ENCODE assay signal across 20 mouse cellular contexts in the genomic region with DNA sequence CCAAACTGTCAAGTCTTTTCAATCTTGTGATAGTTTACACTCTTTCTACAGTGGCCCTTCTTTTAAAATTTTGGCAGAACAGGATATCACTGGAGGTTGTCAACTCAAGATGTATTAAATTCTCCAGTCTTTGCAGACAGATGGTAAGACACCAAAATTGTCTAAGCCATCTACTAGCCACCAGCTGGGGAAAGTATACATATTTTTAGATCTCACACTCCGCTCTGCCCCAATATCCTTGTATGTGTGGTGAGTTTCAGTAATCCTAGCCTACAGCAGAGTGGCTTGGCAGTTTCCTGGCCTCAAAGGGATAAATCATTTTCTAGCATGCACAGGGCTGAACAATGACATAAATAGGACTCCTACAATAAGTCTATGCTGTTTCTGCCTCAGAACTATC.
DNase-seq lines count a peak whose midpoint lies in the region; ATAC-seq and TF ChIP-seq lines count a peak whose summit lies in the region.
"Had no signal": no experiment of that assay in that cellular context is flagged by ENCODE, and none has a peak within 500 bp of the region (broad histone marks: within the 10 kb centered on the region; RNA-seq: fewer than 3 reads in every experiment).

No protein-coding gene starts in this region.

- H3K36me3 ChIP-seq in heart, embryonic 13.5 days = peaks cover 23% of the 10 kb centered on the region
- H3K36me3 ChIP-seq in myocyte (ENCODE audit: control insufficient read depth, insufficient read depth) = no peaks in the 10 kb centered on the region

- H3ac ChIP-seq in myocyte (ENCODE audit: control insufficient read depth, insufficient read length) = no peak overlapping the region

- H3K4me1 ChIP-seq in heart, embryonic 13.5 days = peaks cover 55% of the 10 kb centered on the region
- H3K4me1 ChIP-seq: embryonic facial prominence, embryonic 13.5 days had no signal

- no peaks in the 10 kb centered on the region for H3K9me3 ChIP-seq in heart, embryonic 13.5 days
- H3K9me3 ChIP-seq: embryonic facial prominence, embryonic 13.5 days; forebrain, embryonic 13.5 days; hindbrain, embryonic 13.5 days had no signal

- no peaks in the 10 kb centered on the region for H3K27me3 ChIP-seq in heart, embryonic 13.5 days (replicated peaks)
- no peaks in the 10 kb centered on the region for H3K27me3 ChIP-seq in myocyte (ENCODE audit: control insufficient read depth, insufficient read depth, insufficient read length)
- H3K27me3 ChIP-seq: CH12.LX; embryonic facial prominence, embryonic 13.5 days; forebrain, embryonic 13.5 days; hindbrain, embryonic 13.5 days had no signal

- intact Hi-C loops in heart, postnatal 25 days (cut with DNase I) = no loop called here

- 93% methylated on average over 1 of the region's 1 CpGs for WGBS in heart, embryonic 13.5 days

- TF ChIP-seq POLR2A in myocyte (IDR thresholded peaks at IDR 0.05; ENCODE audit: insufficient read length, low read depth) = no peak

- H3K27ac ChIP-seq in heart, embryonic 13.5 days (replicated peaks) = peak overlapping the region; percentile 53; the same call in 1 of the 2 replicates
- H3K27ac ChIP-seq: embryonic facial prominence, embryonic 13.5 days; forebrain, embryonic 13.5 days; hindbrain, embryonic 13.5 days; hindbrain, postnatal 0 days had no signal

- peak; percentile 91 for ATAC-seq in frontal cortex, adult (ENCODE audit: low TSS enrichment)
- no peak for ATAC-seq in heart, embryonic 13.5 days (ENCODE audit: extremely low read depth, insufficient number of reproducible peaks, low FRiP score, low TSS enrichment)
- ATAC-seq: forebrain, embryonic 13.5 days; hindbrain, postnatal 0 days had no signal

- no peak overlapping the region for H3K4me2 ChIP-seq in heart, embryonic 13.5 days
- H3K4me2 ChIP-seq in myocyte (ENCODE audit: low read depth) = peak overlapping the region; percentile 30
- H3K4me2 ChIP-seq: embryonic facial prominence, embryonic 13.5 days; forebrain, embryonic 13.5 days; hindbrain, embryonic 13.5 days had no signal

- no peak overlapping the region for H3K9ac ChIP-seq in heart, embryonic 13.5 days
- H3K9ac ChIP-seq: embryonic facial prominence, embryonic 13.5 days; forebrain, embryonic 13.5 days; hindbrain, embryonic 13.5 days had no signal

- H3K4me3 ChIP-seq in heart, embryonic 13.5 days = no peak overlapping the region
- no peak overlapping the region for H3K4me3 ChIP-seq in myocyte
- H3K4me3 ChIP-seq: embryonic facial prominence, embryonic 13.5 days; forebrain, embryonic 13.5 days; heart, adult 2 months; hindbrain, embryonic 13.5 days had no signal

- H3K79me2 ChIP-seq in myocyte (ENCODE audit: control insufficient read depth, insufficient read depth) = no peaks in the 10 kb centered on the region

- DNase-seq in frontal cortex, postnatal 25 days (ENCODE audit: low spot score in 2 of 2) = no peak
- no peak for DNase-seq in heart, postnatal 25 days (ENCODE audit: low spot score)
- DNase-seq in brain, adult 2 months (ENCODE audit: low read depth, low spot score) = peak; percentile 78
- no peak for DNase-seq in yolk sac, embryonic 10.5 days (ENCODE audit: low spot score)
- DNase-seq: adrenal gland, adult 8-10 months; adrenal gland, postnatal 36 days; cerebellum, adult 11 months; cerebellum, adult 8-10 months; cerebellum, postnatal 14 days; gastrocnemius, postnatal 10 days; heart, adult 2 months; kidney, adult 18-20 months had no signal

TF ChIP-seq in myocyte, 11 proteins besides CTCF, POLR2A, EP300 and RAD21:
- TF ChIP-seq USF1 (IDR thresholded peaks at IDR 0.05; ENCODE audit: low read depth) (no peak), E2F4 (IDR thresholded peaks at IDR 0.05; ENCODE audit: insufficient read depth) (no peak), TCF3 (IDR thresholded peaks at IDR 0.05; ENCODE audit: insufficient read length, low read depth) (no peak), SRF (IDR thresholded peaks at IDR 0.05; ENCODE audit: control insufficient read depth, insufficient read length, low read depth) (no peak), MYOD1 (IDR thresholded peaks at IDR 0.05; ENCODE audit: control insufficient read depth in 1 of 3, insufficient read length in 2 of 3, low read depth in 2 of 3) (no peak), MYOG (IDR thresholded peaks at IDR 0.05; ENCODE audit: control insufficient read depth in 1 of 3, insufficient read depth in 1 of 3, insufficient read length in 2 of 3, low read depth in 2 of 3) (no peak), CEBPB (IDR thresholded peaks at IDR 0.05; ENCODE audit: insufficient read depth, poor library complexity, severe bottlenecking) (no peak)
